Mouse (Mus musculus): ENCODE data around the gene Bcl2l2.
A peak's percentile ranks its signal among the peaks of the same experiment; 100 is the strongest.

Gene Bcl2l2

GRCm38 (mm10) chr14:54883154-54884021, at the start of gene Bcl2l2, which contains the start of gene Gm20521:
Gene Bcl2l2 (plus strand): TSS chr14:54883377.
Gene Gm20521 (plus strand): TSS chr14:54883441.
- peak; percentile 85 to 88 for DNase-seq

GRCm38 (mm10) chr14:54843461-54843860, 39.7 kb upstream of the Bcl2l2 start:
- DNase-seq: peak in 1 of 2 experiments; percentile 24

- DNase-seq: no peak
Observed at GRCm38 (mm10) chr14:54855726-54856125, 27.5 kb upstream of the Bcl2l2 start.

- DNase-seq: no peak
Observed at GRCm38 (mm10) chr14:54856703-54857102, 26.5 kb upstream of the Bcl2l2 start.

GRCm38 (mm10) chr14:54857891-54858290, 25.3 kb upstream of the Bcl2l2 start:
- DNase-seq: no peak

- peak; percentile 41 to 78 for DNase-seq
Observed at GRCm38 (mm10) chr14:54860511-54860910, 22.7 kb upstream of the Bcl2l2 start.

- DNase-seq: peak; percentile 92 to 94
Observed at GRCm38 (mm10) chr14:54863501-54864312, 19.5 kb upstream of the Bcl2l2 start.

- DNase-seq: no peak
Observed at GRCm38 (mm10) chr14:54864313-54865036, 18.7 kb upstream of the Bcl2l2 start.

- DNase-seq: no peak
Observed at GRCm38 (mm10) chr14:54865626-54866025, 17.6 kb upstream of the Bcl2l2 start.

- DNase-seq: no peak
Observed at GRCm38 (mm10) chr14:54866268-54866667, 16.9 kb upstream of the Bcl2l2 start.

GRCm38 (mm10) chr14:54866936-54867335, 16.2 kb upstream of the Bcl2l2 start:
- peak in 1 of 2 experiments; percentile 28 for DNase-seq

- no peak for DNase-seq
Observed at GRCm38 (mm10) chr14:54868026-54868425, 15.2 kb upstream of the Bcl2l2 start.

- DNase-seq: no peak
Observed at GRCm38 (mm10) chr14:54870861-54871260, 12.3 kb upstream of the Bcl2l2 start, which contains the start of gene Homez. Gene Homez (minus strand): TSS chr14:54870961.

- DNase-seq: no peak
Observed at GRCm38 (mm10) chr14:54874165-54874564, 9.0 kb upstream of the Bcl2l2 start.

- DNase-seq: peak in 1 of 2 experiments; percentile 28
Observed at GRCm38 (mm10) chr14:54875844-54876538, 7.2 kb upstream of the Bcl2l2 start.

GRCm38 (mm10) chr14:54876539-54877047, 6.6 kb upstream of the Bcl2l2 start:
- peak; percentile 89 to 91 for DNase-seq

- peak in 1 of 2 experiments; percentile 75 for DNase-seq
Observed at GRCm38 (mm10) chr14:54877048-54877715, 6.0 kb upstream of the Bcl2l2 start, which contains the start of gene Ppp1r3e. Gene Ppp1r3e (minus strand): TSS chr14:54877550.

- no peak for DNase-seq
Observed at GRCm38 (mm10) chr14:54884022-54884712, 990 bp downstream of the Bcl2l2 start.

GRCm38 (mm10) chr14:54885309-54885708, 2.1 kb downstream of the Bcl2l2 start:
- no peak for DNase-seq

GRCm38 (mm10) chr14:54892200-54892599, 9.0 kb downstream of the Bcl2l2 start, which contains the start of gene Pabpn1:
Gene Pabpn1 (plus strand): TSS chr14:54892500.
- DNase-seq: no peak

Data from kidney, adult 8-10 months (tissue).